Mouse (Mus musculus) retina, adult 2 months (tissue): ENCODE data around the gene Ncoa3.

Experiments used
- DNase-seq: peaks from one replicate; pipeline ENCODE4 v3.0.0-alpha.2; 2012; ENCODE audit warnings: low read depth, low spot score

Ncoa3 gene

GRCm38 (mm10) chr2:166001768-166002167, 9.3 kb downstream of the Ncoa3 start:
- DNase-seq: no peak

- no peak for DNase-seq
Measured at GRCm38 (mm10) chr2:166002429-166002828, 10.0 kb downstream of the Ncoa3 start.

- no peak for DNase-seq
Measured at GRCm38 (mm10) chr2:166003004-166003403, 10.6 kb downstream of the Ncoa3 start.

GRCm38 (mm10) chr2:166007046-166007445, 14.6 kb downstream of the Ncoa3 start:
- DNase-seq: no peak

DNA sequence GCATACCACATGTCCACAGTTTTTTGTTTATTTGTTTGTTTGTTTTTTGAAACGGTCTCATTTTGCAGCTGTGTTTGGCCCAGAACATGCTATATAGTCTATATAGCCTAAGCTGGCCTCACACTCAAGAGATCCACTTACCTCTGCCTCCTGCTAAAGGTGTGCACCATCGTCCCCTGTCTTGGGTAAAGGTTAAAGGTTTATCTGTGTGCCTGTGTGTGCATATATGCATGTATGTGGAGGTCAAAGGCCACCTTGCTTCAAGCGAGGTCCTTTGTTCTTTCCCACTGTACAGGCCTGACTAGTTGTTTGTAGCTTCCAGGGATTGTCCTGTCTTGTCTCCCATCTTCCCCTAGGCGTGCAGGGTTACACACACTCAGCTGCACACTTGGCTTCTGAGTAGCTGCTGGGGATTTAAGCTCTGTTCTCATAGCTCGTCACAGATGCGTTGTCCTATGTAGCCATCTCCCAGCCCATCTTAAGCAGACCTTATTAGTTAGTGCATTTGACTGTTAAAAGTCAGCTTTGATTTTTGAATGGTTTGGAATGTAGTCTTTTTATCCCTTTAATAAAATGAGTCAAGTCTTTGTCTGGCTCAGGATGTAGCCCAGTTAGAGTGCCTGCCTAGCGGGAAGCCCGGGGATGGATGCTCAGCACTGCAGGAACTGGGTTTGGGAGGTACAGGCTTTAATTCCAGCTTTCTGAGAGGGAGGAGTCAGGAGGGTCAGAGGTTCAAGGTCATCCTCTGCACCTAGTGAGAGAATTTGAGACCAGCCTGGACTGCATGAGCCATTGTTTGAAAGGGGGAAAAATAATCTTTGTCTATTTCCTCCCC, 16.3 kb downstream of the Ncoa3 start:
- no peak for DNase-seq

DNA sequence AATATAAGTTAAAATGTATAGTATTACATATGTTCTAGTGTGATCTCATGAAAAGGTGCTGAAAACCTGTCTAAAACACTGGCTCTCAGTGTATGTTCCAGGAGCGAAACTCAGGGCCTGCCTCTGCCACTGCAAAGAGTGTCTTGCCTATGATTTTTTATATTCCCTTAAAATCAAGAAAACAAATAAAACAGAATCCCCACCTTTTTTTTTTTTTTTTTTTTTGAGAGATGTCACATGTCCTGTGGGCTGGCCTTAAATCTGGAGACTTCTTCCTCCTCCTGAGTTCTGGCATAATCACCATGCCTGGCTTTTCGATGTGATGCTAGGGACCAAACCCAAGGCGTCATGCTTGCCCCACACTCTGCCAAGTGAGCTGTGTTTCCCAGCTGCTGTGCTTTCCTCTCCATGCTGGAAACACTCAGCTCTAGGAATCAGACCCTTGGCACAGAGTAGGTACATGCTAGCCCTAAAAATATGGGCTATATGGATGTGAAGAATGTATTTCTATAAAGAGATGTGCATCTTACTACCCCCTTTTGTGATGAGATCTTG, 17.0 kb downstream of the Ncoa3 start:
- no peak for DNase-seq

GRCm38 (mm10) chr2:166010321-166010720, 17.9 kb downstream of the Ncoa3 start:
- DNase-seq: no peak

DNA sequence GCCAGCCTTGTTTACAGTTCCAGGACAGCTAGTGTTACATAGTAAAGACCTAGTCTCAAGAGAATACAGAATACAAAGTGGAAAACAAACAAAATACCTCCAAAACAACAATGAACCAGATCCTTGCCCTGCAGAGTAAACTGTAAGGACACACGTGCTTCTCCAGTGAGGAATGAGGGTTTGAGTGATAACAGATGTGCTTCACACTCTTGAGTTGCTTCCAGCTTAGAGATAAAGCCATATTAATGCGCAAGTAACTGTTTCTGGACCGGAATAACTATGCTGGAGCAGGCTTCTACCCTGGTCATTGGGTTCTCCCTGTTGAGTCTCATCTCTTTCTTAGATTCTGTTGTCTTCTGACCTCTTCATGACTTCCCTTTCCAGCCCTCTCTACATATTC, 19.0 kb downstream of the Ncoa3 start:
- DNase-seq: no peak

- DNase-seq: no peak
Measured at GRCm38 (mm10) chr2:166012145-166012544, 19.7 kb downstream of the Ncoa3 start.

GRCm38 (mm10) chr2:166018769-166019168, 26.3 kb downstream of the Ncoa3 start:
- DNase-seq: no peak

DNA sequence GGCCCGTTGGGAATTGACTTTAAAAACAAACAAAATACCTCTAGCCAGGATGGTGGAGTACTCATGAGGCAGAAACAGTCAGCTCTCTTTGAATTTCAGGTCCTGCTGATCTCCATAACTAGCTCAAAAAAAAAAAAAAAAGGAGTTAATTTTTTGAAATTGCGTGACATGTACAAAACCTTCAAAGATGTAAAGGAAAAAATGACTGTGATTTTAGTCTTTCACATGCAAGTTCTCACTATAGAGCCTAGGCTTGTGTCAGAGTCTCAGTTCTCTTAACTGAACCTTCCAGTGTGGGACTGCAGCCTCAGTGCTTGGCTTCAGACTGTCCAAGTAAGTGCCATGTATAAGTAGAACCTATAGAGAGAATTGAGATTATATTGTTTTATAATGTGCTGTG, 27.6 kb downstream of the Ncoa3 start:
- no peak for DNase-seq

- DNase-seq: no peak
Measured at GRCm38 (mm10) chr2:166021073-166021610, 28.7 kb downstream of the Ncoa3 start.

DNA sequence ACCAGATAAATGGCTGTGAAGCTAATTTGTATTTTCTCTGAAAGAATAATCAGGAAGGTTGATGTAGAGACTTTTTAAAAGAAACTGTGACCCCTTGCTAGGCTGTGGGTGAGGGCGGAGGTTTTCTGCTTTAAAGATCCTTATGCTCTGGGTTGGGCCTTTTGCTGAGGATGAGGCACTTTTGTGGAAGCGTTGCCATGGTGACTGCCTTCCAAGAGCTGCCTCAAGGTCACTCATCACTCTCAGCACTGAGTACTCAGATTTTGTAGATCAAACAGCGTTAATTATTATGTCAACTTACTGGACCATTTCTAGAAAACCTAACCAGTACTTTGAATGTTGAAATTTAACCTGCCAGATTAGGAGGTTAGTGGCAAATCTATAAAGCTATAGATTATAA, 29.2 kb downstream of the Ncoa3 start:
- DNase-seq: no peak

- no peak for DNase-seq
Measured at GRCm38 (mm10) chr2:166022327-166022726, 29.9 kb downstream of the Ncoa3 start.

- DNase-seq: no peak
Measured at GRCm38 (mm10) chr2:166024079-166024478, 31.6 kb downstream of the Ncoa3 start.

DNA sequence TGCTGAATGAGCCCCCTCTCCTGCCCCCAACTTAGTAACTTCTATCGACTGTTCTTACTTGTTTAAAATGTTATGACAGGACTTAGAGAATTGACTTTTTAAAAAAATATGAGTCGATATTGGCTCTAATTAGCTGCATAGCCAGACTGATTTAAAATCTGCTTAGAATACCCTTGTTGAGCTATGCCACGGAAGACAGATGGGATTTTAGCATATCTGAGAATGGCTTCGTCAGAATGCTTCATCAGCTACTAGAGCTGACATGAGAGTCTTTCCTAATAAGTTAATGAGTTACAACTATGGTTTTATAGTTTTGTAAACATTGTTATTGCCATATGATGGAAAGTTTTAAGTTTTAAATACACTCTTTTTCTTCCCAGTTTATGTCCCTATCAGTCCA, 32.2 kb downstream of the Ncoa3 start:
- DNase-seq: no peak

- no peak for DNase-seq
Measured at GRCm38 (mm10) chr2:166025943-166026342, 33.5 kb downstream of the Ncoa3 start.

DNA sequence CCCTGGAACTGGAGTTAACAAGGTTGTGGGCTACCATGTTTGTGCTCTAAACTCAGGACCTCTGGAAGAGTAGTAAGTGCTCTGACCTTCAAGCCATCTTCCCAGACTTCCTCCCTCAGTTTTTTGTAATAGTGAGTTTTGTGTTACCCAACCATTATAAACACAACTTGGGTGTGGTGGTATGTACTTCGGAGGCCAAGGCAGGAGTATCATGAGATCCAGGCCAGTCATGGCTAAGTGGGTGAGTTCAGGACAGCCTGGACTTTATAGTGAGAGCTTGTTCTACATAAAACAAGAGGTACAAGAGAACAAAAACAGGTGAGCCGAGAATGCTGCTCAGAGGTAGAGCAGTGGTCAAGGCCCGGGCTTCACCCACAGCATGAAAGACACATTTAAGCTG, 35.4 kb downstream of the Ncoa3 start:
- no peak for DNase-seq

- DNase-seq: no peak
Measured at GRCm38 (mm10) chr2:166029232-166029631, 36.8 kb downstream of the Ncoa3 start.

- no peak for DNase-seq
Measured at GRCm38 (mm10) chr2:166030256-166030995, 38.0 kb downstream of the Ncoa3 start.

DNA sequence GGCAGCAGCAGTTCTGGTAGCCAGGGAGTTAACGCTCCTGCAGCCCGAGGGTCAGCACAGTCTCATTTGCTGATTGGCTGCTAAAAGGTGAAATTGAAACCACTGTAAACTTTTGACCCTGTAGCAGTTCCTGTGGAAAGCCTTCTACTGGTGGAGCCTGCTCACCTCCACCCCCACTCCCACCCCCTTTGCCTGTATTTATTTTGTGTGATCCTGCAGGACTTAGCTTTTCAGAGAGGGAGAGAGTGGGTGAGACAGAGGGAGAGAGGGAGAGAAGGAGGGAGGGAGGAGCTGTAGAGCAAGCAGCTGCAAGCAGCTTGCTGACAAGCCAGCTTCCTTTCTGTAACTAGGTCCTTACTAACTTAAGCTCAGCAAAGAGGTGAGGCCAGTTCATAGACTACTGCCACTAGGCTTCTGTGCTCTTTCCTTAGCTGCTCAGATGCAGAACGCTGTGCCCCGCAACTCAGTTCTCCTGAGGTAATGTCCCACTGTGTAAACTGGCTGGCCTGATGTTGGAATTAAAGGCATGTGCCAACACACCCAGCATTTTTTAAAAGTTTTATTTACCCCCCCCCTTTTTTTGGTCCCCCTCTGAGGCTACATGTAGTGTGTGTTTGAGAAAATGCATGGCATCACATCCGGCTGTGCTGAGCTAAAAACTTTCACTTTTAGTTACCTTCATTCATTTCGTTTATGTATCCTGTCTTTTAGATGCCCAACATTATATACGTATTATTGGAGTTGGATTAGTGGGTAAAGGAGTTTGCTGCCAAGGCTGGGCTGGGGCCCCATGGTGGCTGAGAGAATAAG, 38.9 kb downstream of the Ncoa3 start:
- no peak for DNase-seq

GRCm38 (mm10) chr2:166032628-166033027, 40.2 kb downstream of the Ncoa3 start:
- no peak for DNase-seq
